Mouse (Mus musculus) heart, embryonic 15.5 days (tissue): Measurements from ENCODE around the gene Cox6a2. TPM values are rescaled to one million over a fixed set of nuclear protein-coding genes. Genes with fewer than 3 reads are reported as not detected.
"Not testable (repeated sequence)": the region's sequence is repeated elsewhere in the genome, so short reads cannot be mapped to it uniquely, and the experiment has no call there.

Experiments
- ATAC-seq: fragments of 200-750 bp; cut with Nextera tagmentation; replicated peaks from 2 replicates; pipeline ENCODE4 v1.8.0; 2017; ENCODE audit warnings: low read depth, moderate TSS enrichment; ENCODE audit not compliant: insufficient number of reproducible peaks, insufficient read depth, low FRiP score
- H3K27ac ChIP-seq: fragments of 300-500 bp; sonication (generic); 2 replicates; pipeline ENCODE4 v1.5.1; 2015; ENCODE audit warnings: mild to moderate bottlenecking, inconsistent platforms
- H3K27me3 ChIP-seq: fragments of 300-500 bp; sonication (generic); 2 replicates; pipeline ENCODE4 v1.6.1; 2015; ENCODE audit warnings: inconsistent platforms
- H3K36me3 ChIP-seq: fragments of 300-500 bp; sonication (generic); 2 replicates; pipeline ENCODE4 v1.6.1; 2015; ENCODE audit warnings: mild to moderate bottlenecking, inconsistent platforms
- H3K4me1 ChIP-seq: fragments of 300-500 bp; sonication (generic); replicated peaks from 2 replicates; pipeline ENCODE4 v1.6.1; 2015; ENCODE audit warnings: inconsistent platforms
- H3K4me2 ChIP-seq: fragments of 300-500 bp; sonication (generic); 2 replicates; pipeline ENCODE4 v1.6.1; 2015; ENCODE audit warnings: inconsistent platforms, mild to moderate bottlenecking, moderate library complexity
- H3K4me3 ChIP-seq: fragments of 300-500 bp; sonication (generic); 2 replicates; pipeline ENCODE4 v1.5.1; 2015; ENCODE audit warnings: mild to moderate bottlenecking, inconsistent platforms
- H3K9ac ChIP-seq: fragments of 300-500 bp; sonication (generic); 2 replicates; pipeline ENCODE4 v1.6.1; 2015; ENCODE audit warnings: mild to moderate bottlenecking, inconsistent platforms
- H3K9me3 ChIP-seq: fragments of 300-500 bp; sonication (generic); replicated peaks from 2 replicates; pipeline ENCODE4 v1.6.1; 2016; ENCODE audit warnings: inconsistent platforms
- WGBS: fragments of 180-500 bp; shearing (Covaris S2); methylation state at CpG from one replicate; pipeline ENCODE4 v1.1.7; 2015; ENCODE audit warnings: mixed read lengths; 5-methylcytosine and 5-hydroxymethylcytosine counted together
- polyA plus RNA-seq: library from polyadenylated mRNA; unstranded; fragments of >200 nt; fragmentation: Nextera tagmentation; extraction: Ambion mirVana; gene quantifications from 2 replicates; pipeline ENCODE4 v1.2.1, GENCODE M21; 2015

The Cox6a2 gene
- polyA plus RNA-seq, 1 experiment from 2014 or later, result 1,101 TPM

GRCm38 (mm10) chr7:128180126-128180525 lies 26.1 kb downstream of the Cox6a2 start:
- Histone ChIP-seq H3K9ac (no peak overlapping the region), H3K27ac (no peak overlapping the region), H3K4me3 (no peak overlapping the region), H3K4me2 (no peak overlapping the region), H3K36me3 (no peaks in the 10 kb centered on the region), H3K27me3 (no peaks in the 10 kb centered on the region), H3K4me1 (no peaks in the 10 kb centered on the region), H3K9me3 (no peaks in the 10 kb centered on the region)
- no peak for ATAC-seq
- 68% methylated on average over 7 of the region's 7 CpGs for WGBS

DNA sequence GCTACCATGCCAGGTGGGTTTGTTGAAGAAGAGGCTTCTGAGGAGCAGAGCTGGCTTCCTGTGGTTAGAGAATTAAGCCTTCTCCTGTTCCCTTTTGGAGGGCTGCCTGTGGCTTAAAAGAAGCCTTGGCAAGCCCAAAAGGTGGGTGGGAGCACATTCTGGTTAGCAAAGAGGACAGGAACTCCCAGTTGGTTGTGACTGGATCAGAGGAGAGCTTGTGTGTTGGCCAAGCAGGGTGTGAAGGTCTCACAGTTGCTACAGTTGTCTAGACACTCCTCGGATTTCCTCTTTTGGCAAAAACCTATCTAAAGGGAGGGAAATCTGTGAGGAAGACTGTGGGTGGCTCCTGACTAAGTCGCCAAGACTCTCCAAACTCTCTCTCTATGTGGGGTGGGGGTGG lies 27.8 kb downstream of the Cox6a2 start:
- H3K9me3 ChIP-seq, result no peaks in the 10 kb centered on the region
- no peak overlapping the region for H3K4me3 ChIP-seq
- no peaks in the 10 kb centered on the region for H3K27me3 ChIP-seq
- WGBS, result 48% methylated on average over 2 of the region's 2 CpGs
- H3K9ac ChIP-seq, result no peak overlapping the region
- no peaks in the 10 kb centered on the region for H3K4me1 ChIP-seq
- no peaks in the 10 kb centered on the region for H3K36me3 ChIP-seq
- ATAC-seq, result no peak
- H3K27ac ChIP-seq, result no peak overlapping the region
- H3K4me2 ChIP-seq, result no peak overlapping the region

GRCm38 (mm10) chr7:128169996-128170395 lies 36.2 kb downstream of the Cox6a2 start:
- no peak overlapping the region for H3K4me3 ChIP-seq
- H3K36me3 ChIP-seq, result no peaks in the 10 kb centered on the region
- no peak for ATAC-seq
- H3K4me2 ChIP-seq, result no peak overlapping the region
- no peaks in the 10 kb centered on the region for H3K9me3 ChIP-seq
- H3K27me3 ChIP-seq, result no peaks in the 10 kb centered on the region
- 89% methylated on average over 3 of the region's 3 CpGs for WGBS
- no peak overlapping the region for H3K9ac ChIP-seq
- H3K4me1 ChIP-seq, result no peaks in the 10 kb centered on the region
- H3K27ac ChIP-seq, result no peak overlapping the region

GRCm38 (mm10) chr7:128166391-128166790 lies 39.8 kb downstream of the Cox6a2 start:
- ATAC-seq, result no peak
- H3K4me2 ChIP-seq, result no peak overlapping the region
- no peaks in the 10 kb centered on the region for H3K27me3 ChIP-seq
- H3K27ac ChIP-seq, result no peak overlapping the region
- no peaks in the 10 kb centered on the region for H3K4me1 ChIP-seq
- 77% methylated on average over 7 of the region's 7 CpGs for WGBS
- no peaks in the 10 kb centered on the region for H3K9me3 ChIP-seq
- no peaks in the 10 kb centered on the region for H3K36me3 ChIP-seq
- no peak overlapping the region for H3K9ac ChIP-seq
- no peak overlapping the region for H3K4me3 ChIP-seq

- WGBS, result 90% methylated on average over 4 of the region's 4 CpGs
- no peaks in the 10 kb centered on the region for H3K27me3 ChIP-seq
- H3K27ac ChIP-seq, result no peak overlapping the region
- H3K4me3 ChIP-seq, result no peak overlapping the region
- H3K9ac ChIP-seq, result no peak overlapping the region
- ATAC-seq, result no peak
- H3K4me1 ChIP-seq, result no peaks in the 10 kb centered on the region
- H3K36me3 ChIP-seq, result no peaks in the 10 kb centered on the region
- H3K9me3 ChIP-seq, result no peaks in the 10 kb centered on the region
- H3K4me2 ChIP-seq, result no peak overlapping the region
Observed at GRCm38 (mm10) chr7:128164001-128164400, 42.2 kb downstream of the Cox6a2 start.

- H3K27me3 ChIP-seq, H3K4me1 ChIP-seq, H3K4me3 ChIP-seq, H3K36me3 ChIP-seq, H3K4me2 ChIP-seq, H3K27ac ChIP-seq, H3K9me3 ChIP-seq, H3K9ac ChIP-seq, ATAC-seq: not testable (repeated sequence)
- WGBS, result 68% methylated on average over 8 of the region's 8 CpGs
Observed at GRCm38 (mm10) chr7:128158688-128159354, 47.4 kb downstream of the Cox6a2 start.

Other genes starting within 250 kb of the Cox6a2 start
- 254 and 307 TPM in 2 replicates for gene Fus, start 238.9 kb downstream of the Cox6a2 start, polyA plus RNA-seq
- gene Pycard, start 212.5 kb downstream of the Cox6a2 start, polyA plus RNA-seq, result 42.8 and 56.1 TPM in 2 replicates
- 0.77 and 1.1 TPM in 2 replicates for gene Trim72, start 202.4 kb downstream of the Cox6a2 start, polyA plus RNA-seq
- 0.69 and 1.6 TPM in 2 replicates for gene Itgam, start 143.7 kb downstream of the Cox6a2 start, polyA plus RNA-seq
- not detected in 2 replicates for gene Gm49368, start 143.7 kb downstream of the Cox6a2 start, polyA plus RNA-seq
- gene Itgax, start 76.8 kb downstream of the Cox6a2 start, polyA plus RNA-seq, result 0.14 and 0.61 TPM in 2 replicates
- gene Itgad, start 52.0 kb downstream of the Cox6a2 start, polyA plus RNA-seq, result 0.20 TPM in 2 replicates
- 11.5 and 14.9 TPM in 2 replicates for gene Armc5, start 31.0 kb upstream of the Cox6a2 start, polyA plus RNA-seq
- gene 9130023H24Rik, start 31.6 kb upstream of the Cox6a2 start, polyA plus RNA-seq, result 5.8 and 6.1 TPM in 2 replicates
- gene Tgfb1i1, start 40.4 kb upstream of the Cox6a2 start, polyA plus RNA-seq, result 160 and 174 TPM in 2 replicates
- not detected in 2 replicates for gene Slc5a2, start 59.3 kb upstream of the Cox6a2 start, polyA plus RNA-seq
- gene BC017158, start 91.8 kb upstream of the Cox6a2 start, polyA plus RNA-seq, result 12.6 and 18.1 TPM in 2 replicates
- gene Rgs10, start 212.4 kb upstream of the Cox6a2 start, polyA plus RNA-seq, result 8.3 and 11.8 TPM in 2 replicates